Mouse (Mus musculus): ENCODE results near the gene Olfr723. TPM values are rescaled to one million over a fixed set of nuclear protein-coding genes. Genes with fewer than 3 reads are reported as not detected.

Gene Olfr723
- not detected in 2 replicates for polyA plus RNA-seq (2012; ENCODE audit: low replicate concordance)

GRCm38 (mm10) chr14:49931687-49932086, at the start of gene Olfr723:
Gene Olfr723, minus strand, starts transcription at chr14:49931787.

DNA sequence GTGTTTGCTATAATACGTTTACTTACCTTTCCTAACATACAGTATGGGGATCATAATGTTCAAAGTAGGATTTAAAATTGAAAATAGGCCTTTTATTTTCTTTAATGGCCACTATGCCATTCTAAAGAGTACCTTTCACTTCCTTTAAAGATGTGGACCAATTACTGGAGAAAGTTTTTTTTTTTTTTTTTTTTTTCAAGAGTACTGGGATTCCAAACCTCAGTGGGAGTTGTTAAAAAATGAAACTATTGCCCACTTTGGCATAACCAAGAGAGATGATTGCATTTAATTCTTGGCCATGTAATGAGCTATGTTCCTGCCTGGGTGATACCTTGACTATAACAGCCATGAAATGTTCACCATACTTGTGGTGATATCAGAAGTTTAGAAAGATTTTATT, 31.6 kb upstream of the Olfr723 start, which contains the start of gene Olfr724:
TSS of gene Olfr724 (minus strand) at position 101 of the 400 bp plus-strand sequence.

DNA sequence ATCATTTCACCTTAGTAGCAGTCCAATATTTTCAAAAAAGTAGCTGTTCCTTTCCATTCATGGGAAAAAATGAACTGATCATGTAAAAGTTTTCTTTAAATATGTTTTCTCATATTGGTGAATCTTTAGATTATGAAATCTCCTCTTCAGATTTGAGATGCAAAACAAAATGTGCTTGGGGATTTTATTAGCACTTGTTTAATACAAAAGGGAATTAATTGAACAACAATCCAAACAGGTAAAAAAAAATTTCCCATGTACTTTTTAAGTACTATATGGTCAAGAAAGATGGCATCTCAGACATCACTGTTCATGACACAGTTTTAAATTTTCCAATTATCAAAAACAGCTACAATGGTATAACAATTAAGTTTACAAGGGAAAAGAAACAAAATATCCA, 29.7 kb downstream of the Olfr723 start, which contains the start of gene Olfr722:
TSS of gene Olfr722 (minus strand) at position 101 of the 400 bp plus-strand sequence.

Other genes starting within 250 kb of the Olfr723 start
- not detected in 2 replicates for gene Armh4, start 148.4 kb downstream of the Olfr723 start, polyA plus RNA-seq (2012; ENCODE audit: low replicate concordance)
- gene Olfr722, start 29.8 kb downstream of the Olfr723 start, polyA plus RNA-seq (2012; ENCODE audit: low replicate concordance), result not detected in 2 replicates
- gene Olfr724, start 31.5 kb upstream of the Olfr723 start, polyA plus RNA-seq (2012; ENCODE audit: low replicate concordance), result not detected in 2 replicates
- not detected in 2 replicates for gene Olfr725, start 108.6 kb upstream of the Olfr723 start, polyA plus RNA-seq (2012; ENCODE audit: low replicate concordance)
- gene Olfr726, start 159.2 kb upstream of the Olfr723 start, polyA plus RNA-seq (2012; ENCODE audit: low replicate concordance), result not detected in 2 replicates
- not detected in 2 replicates for gene Olfr727, start 191.4 kb upstream of the Olfr723 start, polyA plus RNA-seq (2012; ENCODE audit: low replicate concordance)
- gene Olfr728, start 210.9 kb upstream of the Olfr723 start, polyA plus RNA-seq (2012; ENCODE audit: low replicate concordance), result not detected in 2 replicates
- gene Olfr729, start 221.1 kb upstream of the Olfr723 start, polyA plus RNA-seq (2012; ENCODE audit: low replicate concordance), result not detected in 2 replicates